Mouse (Mus musculus): ENCODE results near the gene Dnah12. TPM values are rescaled to one million over a fixed set of nuclear protein-coding genes. Genes with fewer than 3 reads are reported as not detected.
"Not testable (repeated sequence)": the region's sequence is repeated elsewhere in the genome, so short reads cannot be mapped to it uniquely, and the experiment has no call there.

The Dnah12 gene
- under 1 TPM in 1 of 2 experiments, not detected in 1; 0.03 TPM for total RNA-seq (2021)
- long read RNA-seq, experiment 1, result 0 reads
- long read RNA-seq, experiment 2, result 0 reads

DNA sequence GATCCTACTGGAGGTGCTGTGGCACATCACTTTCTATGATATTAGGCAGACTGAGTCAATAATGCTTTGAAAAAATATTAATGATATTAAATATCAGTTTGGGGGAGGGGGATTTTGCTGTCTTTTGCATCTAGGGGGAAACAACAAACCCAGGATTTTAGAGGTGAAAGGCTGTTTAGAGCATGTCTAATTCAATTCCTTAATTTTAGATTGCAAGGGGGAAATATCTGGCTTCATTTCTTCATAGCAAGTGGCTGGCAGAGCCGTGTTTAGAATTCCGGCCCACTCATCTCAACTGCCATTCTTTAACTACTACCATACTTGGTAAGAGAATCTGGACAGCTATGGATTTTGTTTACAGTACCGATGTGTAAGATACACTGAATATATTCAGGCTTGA is at the start of gene Dnah12:
Dnah12 (plus strand) TSS at position 301 of the 400 bp plus-strand sequence.
- DNase-seq, result no peak

DNA sequence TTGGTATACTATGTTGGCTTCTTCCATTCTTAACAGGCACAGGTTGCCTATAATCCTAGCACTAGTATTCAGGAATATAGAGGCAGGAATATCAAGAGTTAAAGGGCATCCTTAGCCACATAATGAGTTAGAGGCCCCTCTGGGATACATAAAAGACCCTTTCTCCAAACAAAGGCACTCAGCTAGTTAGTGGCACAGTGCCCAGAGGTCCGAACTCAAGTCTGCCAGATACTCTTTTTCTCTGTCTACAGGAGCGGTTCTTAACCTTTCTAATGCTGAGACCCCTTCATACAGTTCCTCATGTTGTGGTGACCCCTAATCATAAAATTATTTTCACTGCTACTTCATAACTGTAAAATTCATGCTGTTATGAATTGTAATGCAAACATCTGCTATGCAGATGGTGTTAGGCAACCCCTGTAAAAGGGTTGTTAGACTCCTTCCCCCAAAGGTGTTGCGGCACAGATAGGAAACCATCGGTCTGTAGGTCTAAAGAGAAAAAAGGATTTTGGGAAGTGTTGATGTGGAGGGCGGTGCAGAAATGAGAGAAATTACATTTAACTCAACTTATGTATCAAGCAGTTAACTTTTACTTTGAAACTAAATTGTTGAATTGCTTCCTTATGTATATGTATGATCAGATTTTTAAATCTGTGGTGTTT is 47.0 kb upstream of the Dnah12 start:
- no peak for DNase-seq

DNA sequence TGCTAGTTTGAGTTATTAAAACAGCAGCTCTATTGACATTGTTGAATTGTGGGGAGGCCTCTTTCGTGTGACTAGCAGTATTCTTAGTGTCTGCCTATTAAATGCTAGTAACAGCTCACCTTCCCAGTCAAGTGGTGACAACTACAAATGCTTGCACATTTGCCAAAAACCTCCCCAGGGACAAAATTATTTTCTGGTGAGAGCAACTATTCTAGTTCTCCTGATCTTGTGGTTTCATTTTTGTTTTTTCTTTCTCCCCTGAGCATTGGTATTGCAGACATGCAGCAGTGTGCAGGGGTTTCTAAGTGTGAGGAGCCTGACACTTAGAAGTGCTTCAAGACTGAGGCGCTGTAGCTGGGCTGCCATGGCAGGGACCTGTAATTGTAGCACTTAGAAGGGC is 45.3 kb upstream of the Dnah12 start:
- DNase-seq, result no peak

DNA sequence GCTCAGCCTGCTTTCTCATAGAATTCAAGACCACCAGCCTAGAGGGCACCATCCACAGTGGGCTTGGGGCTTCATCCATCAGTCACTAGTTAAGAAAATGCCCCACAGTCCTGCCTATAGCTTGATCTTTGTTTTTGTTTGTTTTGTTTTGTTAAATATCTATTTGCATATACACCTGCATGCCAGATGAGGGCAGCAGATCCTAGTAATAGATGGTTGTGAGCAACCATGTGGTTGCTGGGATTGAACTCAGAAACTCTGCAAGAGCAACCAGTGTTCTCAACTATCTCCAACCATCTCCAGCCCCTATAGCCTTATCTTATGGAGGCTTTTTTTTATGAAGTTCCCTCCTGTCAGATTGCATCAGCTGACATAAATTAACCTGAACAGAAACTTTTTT is 41.2 kb upstream of the Dnah12 start:
- DNase-seq, result peak in 1 of 2 experiments; percentile 12

DNA sequence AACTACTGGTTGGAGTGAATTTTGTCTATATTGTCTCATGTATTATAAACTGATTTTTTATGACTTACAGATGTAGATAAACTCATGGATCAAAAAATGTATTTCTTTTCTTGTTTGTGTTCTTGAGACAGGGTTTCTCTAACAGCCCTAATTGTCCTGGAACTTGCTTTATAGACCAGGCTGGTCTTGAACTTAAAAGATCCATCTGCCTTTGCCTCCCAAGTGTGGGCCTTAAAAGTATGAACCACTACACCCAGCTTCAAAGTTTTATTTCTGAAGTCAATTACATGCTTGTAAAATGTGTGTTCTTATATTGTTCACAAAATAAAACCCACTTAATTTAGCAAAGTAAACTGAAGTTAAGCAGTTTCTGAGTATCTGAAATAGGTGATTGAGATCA is 34.9 kb upstream of the Dnah12 start:
- DNase-seq, result no peak

DNA sequence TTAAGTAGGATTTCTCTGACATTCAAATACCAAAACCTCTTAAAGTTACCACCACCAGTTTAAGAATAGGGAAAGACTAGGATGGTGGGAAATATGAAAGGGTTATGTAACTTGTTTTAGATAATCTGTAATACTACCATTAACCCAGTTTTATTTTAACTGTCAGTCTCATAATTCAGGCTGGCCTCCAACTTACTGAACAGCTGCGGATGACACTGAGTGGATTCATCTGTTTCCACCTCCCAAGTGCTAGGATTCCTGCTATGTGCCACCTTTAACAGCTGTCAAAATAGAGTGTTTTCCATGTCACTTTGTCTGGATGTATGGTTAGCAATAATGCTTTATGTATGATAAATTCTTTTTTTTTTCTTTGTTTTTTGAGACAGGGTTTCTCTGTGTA is 32.8 kb upstream of the Dnah12 start:
- no peak for DNase-seq

DNA sequence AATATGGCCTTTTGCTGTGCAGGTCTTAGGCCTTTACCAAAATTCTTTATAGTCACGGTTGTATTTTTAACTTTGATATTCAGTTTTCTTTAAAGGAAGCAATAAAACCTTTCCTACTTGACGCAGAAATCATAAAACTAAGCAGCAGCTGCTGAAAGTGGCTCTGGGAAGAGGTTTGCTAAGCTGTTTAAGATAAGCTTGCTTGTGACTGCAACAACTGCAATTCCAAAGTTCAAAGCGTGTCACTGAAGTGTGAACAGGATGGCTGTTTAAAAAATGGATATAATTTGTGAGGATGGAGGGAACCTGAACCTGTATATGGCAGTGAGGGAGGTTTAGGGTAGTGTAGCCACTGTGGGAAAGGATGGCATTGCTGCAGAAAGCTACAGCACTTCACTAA is 31.1 kb upstream of the Dnah12 start:
- DNase-seq, result no peak

DNA sequence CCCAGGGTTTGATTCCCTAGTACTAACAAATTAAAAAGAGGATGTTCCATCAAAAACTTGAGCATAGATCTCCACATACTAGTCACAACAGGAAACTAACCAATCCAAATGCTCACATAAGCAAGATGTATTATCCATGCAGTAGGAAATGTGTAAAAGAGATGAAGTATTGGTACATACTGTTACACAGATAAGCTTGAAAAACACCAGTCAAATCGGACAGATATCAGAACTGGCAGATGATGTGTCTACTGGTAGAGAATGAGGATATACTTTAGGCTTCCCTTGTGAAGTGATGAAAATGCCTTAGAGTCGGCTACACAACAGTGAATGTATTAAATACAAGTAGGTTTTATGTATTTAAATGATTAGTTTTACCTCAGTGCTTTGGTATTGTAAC is 30.6 kb upstream of the Dnah12 start:
- DNase-seq, result no peak

DNA sequence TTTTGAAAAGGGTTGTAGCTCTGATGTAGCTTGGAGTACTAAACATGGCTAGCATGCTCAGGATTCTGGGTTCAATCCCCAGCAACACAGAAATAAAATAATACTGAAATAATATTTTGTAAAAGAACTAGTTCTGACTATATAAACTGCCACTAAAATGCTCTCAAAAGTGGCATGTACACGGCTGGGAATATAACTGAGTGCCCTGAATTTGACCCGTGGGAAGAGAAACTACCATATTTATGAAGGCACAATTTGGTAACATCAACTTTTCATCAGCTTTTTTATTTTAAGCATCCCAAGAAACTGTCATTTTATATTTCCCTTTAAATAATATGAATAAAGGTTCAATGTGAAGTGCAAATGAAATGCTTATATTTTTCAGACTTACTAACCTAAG is 29.2 kb upstream of the Dnah12 start:
- DNase-seq, result no peak

DNA sequence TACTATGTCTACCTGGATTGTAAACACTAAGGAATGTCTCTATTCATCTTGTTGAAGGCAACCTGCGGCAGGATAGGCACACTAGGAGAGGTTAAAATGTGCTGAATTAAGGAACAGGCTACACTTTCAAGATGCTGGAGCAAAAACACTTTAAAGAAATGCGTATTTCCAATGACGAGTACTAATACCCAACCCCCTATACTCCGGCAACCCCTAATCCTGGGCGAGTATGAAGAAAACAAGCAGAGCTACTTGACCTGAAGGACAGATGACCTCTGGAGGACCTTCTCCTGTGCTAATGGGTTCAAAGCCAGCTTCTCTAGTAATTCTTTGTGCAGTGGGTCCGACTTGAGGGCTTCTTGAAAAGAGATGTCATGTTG is 25.1 kb upstream of the Dnah12 start:
- no peak for DNase-seq

DNA sequence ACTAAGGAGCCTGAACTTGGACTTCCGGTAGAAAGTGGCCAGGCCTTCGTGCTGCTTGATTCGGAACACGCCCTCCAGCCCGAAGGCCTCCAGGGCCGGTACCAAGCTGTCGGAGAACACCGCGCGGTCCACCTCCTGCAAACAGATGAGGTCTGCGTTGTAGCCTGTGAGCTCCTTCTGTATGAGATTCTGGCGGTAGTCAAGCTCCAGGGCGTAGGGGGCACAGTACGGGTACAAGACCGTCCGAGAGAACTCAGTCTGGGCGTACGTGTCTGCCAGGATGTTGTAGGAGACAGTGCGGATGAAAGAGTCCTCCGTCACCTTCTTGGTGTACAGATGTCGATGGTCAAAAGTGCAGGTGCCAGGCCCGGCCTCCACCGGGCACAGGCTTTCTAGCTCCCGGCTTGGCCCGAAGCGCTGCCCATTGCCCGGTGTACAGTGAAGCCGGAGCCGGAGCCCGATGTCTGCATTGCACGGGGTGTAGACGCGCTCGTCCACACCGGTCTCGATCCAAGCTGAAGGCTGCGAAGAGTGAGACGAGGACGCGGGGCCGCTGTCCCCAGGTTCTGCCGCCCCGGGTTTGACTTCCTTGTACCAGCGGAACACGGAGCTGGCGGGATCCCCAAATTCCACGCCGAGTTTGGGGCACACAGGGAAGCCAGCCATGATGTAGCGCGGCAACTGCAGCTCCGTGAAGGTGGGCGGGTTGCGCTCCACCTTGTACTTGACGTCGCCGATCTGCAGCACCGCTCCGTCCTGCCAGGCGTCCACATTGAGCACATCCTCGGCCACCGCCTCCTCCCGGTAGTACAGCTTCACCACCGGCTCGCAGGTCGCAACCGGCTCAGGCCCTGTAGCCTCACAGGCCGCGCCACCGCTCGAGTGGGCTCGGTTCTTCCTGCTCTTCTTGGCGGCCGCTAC is 24.4 kb upstream of the Dnah12 start:
- DNase-seq, result peak; percentile 42 to 54

DNA sequence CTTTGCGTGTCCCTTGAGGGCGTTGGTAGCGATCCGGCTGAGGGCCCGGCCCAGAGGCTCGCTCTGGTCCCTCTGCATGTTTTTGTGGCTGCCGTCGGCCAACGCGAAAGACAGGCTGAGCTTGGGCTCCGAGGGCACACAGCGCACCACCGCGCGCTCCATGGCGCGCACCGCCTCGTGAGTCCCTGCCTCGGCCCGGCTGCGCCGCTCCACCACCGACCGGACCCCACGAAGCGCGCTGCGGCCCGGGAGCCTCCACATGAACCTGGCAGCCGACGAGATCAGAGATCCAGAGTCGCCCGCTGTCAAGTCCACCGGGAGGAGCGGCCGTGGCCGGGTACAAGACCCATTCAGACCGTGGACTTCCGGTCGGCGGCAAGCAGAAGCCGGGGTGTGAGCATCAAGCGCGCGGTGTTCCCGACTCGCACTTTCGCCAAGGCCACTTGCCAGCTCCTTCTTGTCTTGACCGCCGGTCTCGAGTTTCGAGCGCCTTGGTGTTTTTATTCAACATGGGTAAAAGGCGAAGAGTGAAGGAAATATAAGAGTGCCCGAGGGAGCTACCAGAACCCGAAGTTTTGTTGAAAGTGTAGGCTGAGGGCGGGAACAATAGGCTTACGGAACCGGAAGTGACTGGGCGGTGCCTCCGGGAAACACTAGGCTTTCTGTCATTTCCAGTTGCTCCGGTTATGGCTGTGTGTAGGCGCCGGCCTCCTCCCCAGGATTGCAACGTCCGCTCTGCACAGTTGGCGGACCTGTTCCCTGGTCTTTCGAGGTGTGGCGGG is 23.6 kb upstream of the Dnah12 start, which contains the start of gene Pde12:
Pde12 (minus strand) TSS at position 592 of the 782 bp plus-strand sequence.
- peak; percentile 89 for DNase-seq

DNA sequence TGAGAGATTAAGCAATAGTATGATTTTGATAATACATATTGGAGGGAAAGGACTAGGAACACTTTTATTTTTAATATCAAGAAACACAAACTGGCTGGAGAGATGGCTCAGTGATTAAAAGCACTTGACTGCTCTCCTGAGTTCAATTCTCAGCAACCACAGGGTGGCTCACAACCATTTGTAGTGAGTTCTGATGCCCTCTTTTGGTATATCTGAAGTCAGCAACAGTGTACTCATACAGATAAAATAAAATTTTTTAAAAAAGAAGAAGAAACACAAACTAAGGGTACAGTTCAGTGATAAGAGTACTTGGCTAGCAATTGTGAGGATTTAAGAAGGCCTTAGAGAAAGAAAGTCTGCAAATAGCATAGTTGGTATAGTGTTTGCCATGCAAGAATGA is 22.1 kb upstream of the Dnah12 start:
- no peak for DNase-seq

DNA sequence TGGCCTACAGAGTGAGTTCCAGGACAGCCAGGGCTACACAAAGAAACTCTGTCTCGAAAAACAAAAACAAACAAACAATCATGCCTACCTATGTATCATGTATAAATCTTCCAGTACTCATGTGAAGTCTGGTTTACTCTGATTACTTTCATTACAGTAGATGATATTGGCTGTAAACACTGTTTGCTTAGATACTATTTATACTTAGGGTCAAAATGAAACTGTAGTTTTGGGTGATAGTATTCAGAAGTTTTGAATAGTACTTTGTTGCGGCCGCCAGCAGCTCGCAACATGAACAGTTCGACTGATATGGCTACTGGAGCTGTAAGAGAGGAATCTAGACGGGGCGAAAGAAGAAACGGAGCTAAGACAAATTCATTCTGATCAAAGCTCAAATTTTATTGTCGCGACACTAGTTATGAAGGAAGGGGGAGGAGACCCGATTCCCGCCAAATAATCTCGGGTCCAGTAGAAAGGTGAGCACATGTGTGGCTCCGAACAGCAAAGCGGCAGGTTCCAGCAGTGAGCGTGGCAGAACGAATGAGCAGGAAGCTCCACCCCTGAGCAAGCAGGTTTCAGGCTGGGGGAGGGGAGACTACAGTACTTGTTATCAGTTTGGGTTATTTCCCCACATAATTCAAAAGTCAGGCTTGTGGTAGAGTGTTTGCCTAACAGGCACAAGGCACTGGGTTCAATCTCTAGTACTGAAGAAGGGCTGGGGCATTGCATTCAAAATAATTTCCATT is 21.0 kb upstream of the Dnah12 start:
- not testable (repeated sequence) for DNase-seq

DNA sequence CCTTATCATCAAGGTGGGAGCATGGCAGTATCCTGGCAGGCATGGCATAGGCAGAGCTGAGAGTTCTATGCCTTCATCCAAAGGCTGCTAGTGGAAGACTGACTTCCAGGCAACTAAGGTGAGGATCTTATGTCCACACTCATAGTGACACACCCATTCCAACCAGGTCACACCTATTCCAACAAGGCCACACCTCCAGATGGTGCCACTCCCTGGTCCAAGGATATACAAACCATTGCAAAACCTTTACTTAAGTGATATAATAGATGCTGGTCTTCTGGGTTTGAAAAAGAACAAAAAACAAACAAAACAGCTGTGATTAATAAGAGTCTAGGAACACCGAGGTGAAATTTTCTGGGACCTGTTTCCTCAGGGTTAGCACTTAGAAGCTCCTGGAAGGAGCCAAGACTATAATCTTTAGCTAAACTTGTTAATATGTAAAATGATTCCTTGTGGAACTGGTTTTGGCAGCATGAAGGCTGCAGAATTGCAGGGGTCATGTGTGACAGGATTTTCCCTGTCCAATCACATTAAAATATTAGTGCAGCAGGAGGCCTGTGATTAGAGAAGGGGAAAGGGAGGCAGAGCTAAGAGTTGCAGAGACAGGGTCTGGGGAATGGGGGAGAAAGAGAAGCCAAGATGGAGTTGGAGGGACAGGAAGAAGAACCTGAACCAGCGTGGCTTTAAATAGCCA is 18.5 kb upstream of the Dnah12 start:
- not testable (repeated sequence) for DNase-seq

DNA sequence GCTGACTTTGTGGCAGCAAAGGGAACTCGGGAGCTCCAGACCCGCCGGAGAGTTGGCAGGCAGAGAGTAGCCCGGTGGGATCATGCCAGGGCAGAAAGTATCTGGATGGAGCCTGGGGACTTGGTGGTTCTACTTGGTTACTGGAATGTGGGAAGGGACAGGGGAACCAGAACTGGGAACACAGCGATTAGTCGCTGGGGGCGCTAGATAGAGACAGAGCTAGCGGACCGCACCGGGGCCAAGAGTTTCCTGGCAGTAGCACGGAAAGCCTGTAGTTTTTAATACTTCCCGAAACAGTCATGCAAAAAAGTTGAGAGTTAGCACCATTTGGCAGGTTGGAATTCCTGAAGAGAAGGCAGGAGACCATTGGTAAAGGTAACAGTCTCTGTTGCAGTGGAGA is 17.7 kb upstream of the Dnah12 start:
- peak; percentile 37 to 49 for DNase-seq

DNA sequence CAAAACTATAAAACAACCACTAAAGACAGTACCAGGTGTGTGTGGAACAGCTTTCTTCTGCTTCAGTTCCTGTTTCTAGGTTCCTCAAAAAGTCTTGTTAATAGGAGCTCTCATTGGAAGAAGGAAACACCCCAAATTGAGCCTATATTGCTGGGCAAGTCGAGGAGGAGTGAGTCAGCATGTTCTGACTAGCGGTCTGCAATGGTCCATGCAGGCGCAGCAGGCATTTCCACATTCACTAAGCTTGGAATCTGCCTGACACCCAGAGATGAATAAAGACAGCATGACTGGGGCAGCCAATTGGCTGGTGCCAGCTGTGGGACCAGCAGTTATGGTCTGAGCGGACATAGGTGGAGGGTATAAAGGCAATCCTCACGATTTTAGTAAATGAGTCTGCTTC is 17.3 kb upstream of the Dnah12 start:
- DNase-seq, result no peak

DNA sequence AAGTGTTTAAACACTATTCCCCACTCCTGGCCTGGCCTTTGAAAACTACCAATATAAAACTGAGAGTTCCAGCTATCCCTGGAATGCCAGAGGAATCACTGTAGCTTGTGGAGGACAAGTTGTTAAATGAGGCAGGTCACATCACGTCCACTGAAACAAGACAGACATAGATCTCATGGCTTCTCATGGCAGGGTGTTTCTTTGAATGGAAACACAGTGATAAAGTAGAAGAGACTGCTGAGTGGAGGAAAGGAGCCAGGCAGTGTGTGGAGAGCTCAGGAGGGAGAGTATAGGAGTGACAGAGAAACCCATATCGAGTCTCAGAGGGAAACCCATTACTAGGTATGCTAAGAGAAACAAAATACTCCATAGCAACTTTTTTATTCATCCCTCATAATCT is 2.3 kb upstream of the Dnah12 start:
- DNase-seq, result no peak

DNA sequence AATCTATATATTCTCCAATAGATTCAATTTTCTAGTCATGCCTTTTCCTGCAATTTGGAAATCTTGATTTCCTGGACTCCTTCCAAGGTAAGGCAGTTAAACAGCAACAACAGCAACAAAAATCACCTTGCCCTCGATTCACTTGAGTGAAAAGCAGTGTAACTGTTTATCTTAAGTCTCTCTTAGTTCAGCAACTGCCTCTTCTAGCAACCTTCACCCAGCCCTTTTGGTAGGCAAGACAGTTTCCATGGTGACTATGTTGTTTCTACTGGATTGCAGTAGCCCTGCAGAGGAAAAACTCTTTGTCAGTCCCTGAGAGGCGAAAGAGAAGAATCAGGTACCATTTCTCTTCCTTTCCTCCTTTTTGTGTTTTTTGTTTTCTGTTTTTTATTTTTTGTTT is 1.7 kb upstream of the Dnah12 start:
- DNase-seq, result no peak

DNA sequence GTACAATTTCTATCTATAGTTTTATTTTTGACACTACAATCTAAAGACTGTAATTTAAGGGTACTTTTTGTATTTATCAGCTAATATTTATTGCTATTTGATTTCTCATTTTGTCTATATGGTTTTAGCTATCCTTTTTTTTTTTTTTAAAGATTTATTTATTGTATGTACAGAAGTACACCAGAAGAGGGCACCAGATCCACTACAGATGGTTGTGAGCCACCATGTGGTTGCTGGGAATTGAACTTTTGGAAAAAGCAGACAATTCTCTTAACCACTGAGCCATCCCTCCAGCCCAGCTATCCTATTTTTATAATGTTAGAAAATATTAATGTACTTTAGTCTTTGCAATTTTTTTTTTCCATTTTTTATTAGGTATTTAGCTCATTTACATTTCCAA is 4.8 kb downstream of the Dnah12 start:
- DNase-seq, result no peak

DNA sequence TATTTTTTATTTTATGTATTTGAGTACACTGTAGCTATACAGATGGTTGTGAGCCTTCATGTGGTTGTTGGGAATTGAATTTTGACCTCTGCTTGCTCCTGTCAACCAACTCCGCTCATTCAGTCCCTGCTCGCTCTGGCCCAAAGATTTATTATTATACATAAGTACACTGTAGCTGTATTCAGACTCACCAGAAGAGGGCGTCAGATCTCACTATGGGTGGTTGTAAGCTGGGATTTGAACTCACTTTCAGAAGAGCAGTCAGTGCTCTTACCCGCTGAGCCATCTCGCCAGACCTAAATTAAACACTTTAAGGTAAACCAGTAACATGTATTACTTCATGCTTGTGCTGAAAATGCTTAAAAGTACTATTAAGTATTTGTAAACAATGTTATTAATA is 12.2 kb downstream of the Dnah12 start:
- DNase-seq, result not testable (repeated sequence)

Data from adrenal gland, postnatal 36 days (tissue).